Mouse (Mus musculus) limb, embryonic 10.5 days (tissue): ENCODE results near the gene Slc30a4. TPM values are rescaled to one million over a fixed set of nuclear protein-coding genes. Genes with fewer than 3 reads are reported as not detected.
A peak's percentile ranks its signal among the peaks of the same experiment; 100 is the strongest.

ENCODE experiments used
- DNase-seq: peaks from one replicate; pipeline ENCODE4 v3.0.0-alpha.2; 2017; ENCODE audit warnings: low spot score
- H3K27ac ChIP-seq: fragments of 300-500 bp; sonication (generic); 2 replicates; pipeline ENCODE4 v1.5.1; 2016; ENCODE audit warnings: mild to moderate bottlenecking
- H3K27me3 ChIP-seq: fragments of 300-500 bp; sonication (generic); 2 replicates; pipeline ENCODE4 v1.6.1; 2016; ENCODE audit warnings: low read depth, mild to moderate bottlenecking; ENCODE audit not compliant: poor library complexity, severe bottlenecking
- H3K36me3 ChIP-seq: fragments of 300-500 bp; sonication (generic); 2 replicates; pipeline ENCODE4 v1.6.1; 2016; ENCODE audit warnings: mild to moderate bottlenecking, moderate library complexity
- H3K4me1 ChIP-seq: fragments of 300-500 bp; sonication (generic); 2 replicates; pipeline ENCODE4 v1.6.1; 2016
- H3K4me3 ChIP-seq: fragments of 300-500 bp; sonication (generic); 2 replicates; pipeline ENCODE4 v1.5.1; 2016; ENCODE audit warnings: mild to moderate bottlenecking, moderate library complexity
- H3K9me3 ChIP-seq: fragments of 300-500 bp; sonication (generic); replicated peaks from 2 replicates; pipeline ENCODE4 v1.6.1; 2016; ENCODE audit warnings: mild to moderate bottlenecking
- WGBS: fragments of 180-500 bp; shearing (Covaris S2); methylation state at CpG from one replicate; pipeline ENCODE4 v1.1.7; 2016; 5-methylcytosine and 5-hydroxymethylcytosine counted together
- polyA plus RNA-seq: library from polyadenylated mRNA; unstranded; fragments of >200 nt; fragmentation: Nextera tagmentation; extraction: Ambion mirVana; gene quantifications from 2 replicates; pipeline ENCODE4 v1.2.1, GENCODE M21; 2016

Slc30a4 gene
- polyA plus RNA-seq, 1 experiment from 2014 or later = 4.9 TPM

DNA sequence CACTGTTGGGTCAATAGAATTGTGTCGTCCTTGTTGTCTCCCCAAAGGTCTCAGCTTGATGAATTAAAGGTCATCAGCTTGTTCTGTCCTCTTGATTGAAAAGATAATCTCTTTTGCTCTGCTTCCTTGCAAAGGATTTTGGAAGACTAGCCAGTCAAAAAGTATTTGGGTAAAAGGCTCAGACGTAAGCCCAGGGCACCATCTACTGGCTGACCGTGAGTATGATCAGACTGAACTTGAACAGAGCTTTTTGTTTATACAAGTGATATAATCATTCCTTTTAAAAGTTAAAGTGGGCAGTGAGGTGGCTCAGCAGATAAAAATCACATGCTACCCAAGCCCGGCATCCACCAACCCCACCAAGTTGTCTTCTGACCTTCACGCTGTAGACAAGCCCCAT is 34.6 kb downstream of the Slc30a4 start:
- no peaks in the 10 kb centered on the region for H3K27me3 ChIP-seq
- H3K36me3 ChIP-seq = no peaks in the 10 kb centered on the region
- WGBS = 68% methylated on average over 5 of the region's 5 CpGs
- no peak overlapping the region for H3K27ac ChIP-seq
- DNase-seq = no peak
- no peak overlapping the region for H3K4me3 ChIP-seq
- no peaks in the 10 kb centered on the region for H3K4me1 ChIP-seq
- no peaks in the 10 kb centered on the region for H3K9me3 ChIP-seq

DNA sequence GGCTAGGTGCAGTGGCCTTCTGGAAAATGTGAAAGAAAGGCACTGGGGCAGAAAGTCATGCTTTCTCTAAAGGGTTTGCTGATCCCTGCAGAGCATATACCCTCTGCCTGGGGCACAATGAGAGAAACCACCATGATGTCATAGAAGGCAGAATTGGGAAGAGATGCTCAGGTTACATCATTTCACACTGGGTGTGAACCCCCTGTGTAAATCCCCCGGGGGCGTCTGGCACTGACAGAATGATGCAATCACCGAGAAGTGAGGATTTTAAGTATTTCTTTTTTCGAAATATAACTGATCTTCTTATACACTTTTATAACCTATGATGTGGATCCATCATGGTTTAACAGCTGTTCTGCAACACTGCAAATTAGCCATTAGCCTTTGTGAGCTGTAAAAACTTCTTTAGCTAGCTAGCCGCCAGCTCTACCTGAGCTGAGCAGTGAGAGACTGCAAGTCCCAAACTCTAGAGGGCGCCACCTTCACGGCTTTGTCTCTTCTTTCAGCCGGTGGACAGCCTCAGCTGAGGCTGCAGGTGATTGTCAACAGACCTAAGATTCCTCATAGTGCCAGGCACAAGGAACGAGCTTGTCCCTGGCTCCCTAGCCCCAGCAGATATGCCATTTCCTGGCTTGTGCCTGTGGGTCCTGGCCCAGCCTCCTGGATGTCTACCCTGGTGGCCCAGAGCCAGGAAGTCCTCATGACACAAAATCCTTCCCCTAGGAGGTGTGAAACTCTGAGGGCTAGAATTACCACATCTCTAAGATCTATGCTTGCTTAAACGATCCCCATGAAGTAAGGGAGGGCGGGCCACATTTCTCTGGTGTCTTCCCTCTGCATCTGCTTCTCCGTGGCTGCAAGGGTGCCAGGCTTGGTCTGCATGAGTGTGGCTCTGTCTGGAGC is 36.2 kb downstream of the Slc30a4 start:
- no peaks in the 10 kb centered on the region for H3K4me1 ChIP-seq
- no peak overlapping the region for H3K4me3 ChIP-seq
- H3K36me3 ChIP-seq = no peaks in the 10 kb centered on the region
- H3K27me3 ChIP-seq = no peaks in the 10 kb centered on the region
- peak; percentile 63 for DNase-seq
- no peaks in the 10 kb centered on the region for H3K9me3 ChIP-seq
- H3K27ac ChIP-seq = no peak overlapping the region
- WGBS = 42% methylated on average over 12 of the region's 12 CpGs

DNA sequence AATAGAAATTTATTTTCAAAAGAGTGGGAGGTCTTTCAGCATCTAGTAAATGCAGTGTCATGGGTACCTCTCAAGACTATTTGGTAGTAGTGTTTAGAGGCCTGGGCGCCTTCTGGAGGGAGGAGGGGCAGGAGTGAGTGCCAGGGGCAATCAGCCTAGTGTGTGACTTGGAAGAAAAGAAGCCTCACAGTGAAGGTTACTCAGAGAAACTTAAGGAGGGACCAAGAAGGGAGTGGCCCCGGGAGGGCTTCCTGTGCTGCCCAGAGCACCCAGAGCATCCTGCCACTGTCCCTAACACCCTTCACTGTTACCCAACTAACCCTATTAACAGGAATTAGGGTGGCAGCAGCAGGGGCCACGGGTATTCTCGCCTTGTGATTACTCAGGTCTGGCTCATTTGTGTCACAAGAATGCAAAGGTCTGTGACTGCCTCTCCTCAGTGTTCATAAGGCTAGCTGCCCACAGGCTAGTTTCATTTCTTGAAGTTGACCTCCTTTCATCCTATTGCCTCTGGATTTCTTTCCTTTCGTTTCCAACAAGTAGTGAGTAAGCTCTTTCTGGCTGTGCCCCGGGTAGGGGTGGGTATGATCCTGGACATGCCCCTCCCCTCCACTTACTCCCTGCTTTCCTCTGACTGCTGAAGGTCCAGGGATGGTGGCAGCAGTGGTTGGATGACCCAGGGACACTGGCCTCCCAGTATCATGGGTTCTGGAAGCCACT is 37.0 kb downstream of the Slc30a4 start:
- Histone ChIP-seq H3K4me3 (no peak overlapping the region), H3K36me3 (no peaks in the 10 kb centered on the region), H3K27ac (no peak overlapping the region), H3K4me1 (no peaks in the 10 kb centered on the region), H3K9me3 (no peaks in the 10 kb centered on the region), H3K27me3 (no peaks in the 10 kb centered on the region)
- no peak for DNase-seq
- WGBS = 61% methylated on average over 6 of the region's 6 CpGs

DNA sequence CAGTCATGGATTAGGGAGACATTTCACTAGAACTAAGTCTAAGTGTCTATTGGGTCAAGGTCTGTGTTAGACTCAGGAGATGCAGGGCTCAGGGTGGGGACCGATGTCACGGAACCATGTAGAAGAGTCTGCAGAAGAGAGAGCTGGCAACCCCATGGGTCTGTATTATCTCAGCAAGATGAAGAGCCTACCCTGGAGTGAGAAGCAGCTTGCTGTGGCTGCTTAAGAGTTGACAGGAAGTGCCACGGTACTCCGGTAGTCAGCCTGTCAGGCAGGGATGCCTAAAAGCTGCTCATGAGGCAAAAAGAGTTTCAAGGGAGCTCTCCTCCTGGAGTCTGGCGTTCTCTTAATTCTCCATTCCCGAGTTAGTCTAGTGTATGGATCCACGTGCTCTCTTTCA is 42.6 kb downstream of the Slc30a4 start:
- Histone ChIP-seq H3K27me3 (no peaks in the 10 kb centered on the region), H3K4me3 (no peak overlapping the region), H3K4me1 (no peaks in the 10 kb centered on the region), H3K27ac (no peak overlapping the region), H3K36me3 (no peaks in the 10 kb centered on the region), H3K9me3 (no peaks in the 10 kb centered on the region)
- DNase-seq = no peak
- 90% methylated on average over 7 of the region's 7 CpGs for WGBS

DNA sequence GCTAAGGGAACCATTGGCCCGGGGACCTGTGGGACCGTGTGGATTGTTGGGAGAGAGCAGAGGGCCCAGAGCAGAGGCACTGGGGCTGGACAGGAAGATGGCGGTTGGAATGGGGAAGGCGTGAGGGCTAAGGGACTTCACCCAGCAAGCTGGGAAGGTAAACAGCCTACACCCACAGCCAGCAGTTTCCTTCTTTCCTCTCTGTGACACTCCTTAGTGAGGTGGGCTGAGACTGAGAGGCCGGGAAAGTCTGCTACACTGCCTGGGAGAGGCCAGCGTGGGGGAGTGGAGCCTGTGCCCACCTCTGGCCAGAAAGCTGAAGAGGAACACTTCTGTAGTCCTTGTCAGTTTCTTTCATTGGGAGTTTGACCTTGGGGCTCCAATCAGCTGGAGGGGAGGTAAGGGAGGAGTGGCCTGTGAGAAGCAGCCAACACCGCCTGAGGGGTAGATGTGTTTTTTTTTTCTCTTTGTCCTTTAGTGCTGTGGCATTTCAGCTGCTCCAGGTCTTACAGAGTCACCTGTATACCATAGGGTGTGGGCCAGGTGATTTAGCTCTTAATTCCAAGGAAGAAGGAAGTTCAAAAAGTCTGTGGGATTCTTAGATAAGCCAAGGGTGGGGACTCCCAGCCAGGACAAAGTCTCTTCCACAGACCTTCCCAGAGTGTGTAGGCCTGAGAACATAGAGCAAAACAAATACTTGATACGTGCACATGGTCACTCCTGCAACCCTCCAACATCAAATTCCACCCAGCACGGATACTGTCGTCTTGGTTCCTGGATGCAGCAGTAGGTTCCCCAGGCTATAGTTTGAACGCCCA is 44.5 kb downstream of the Slc30a4 start:
- WGBS = 91% methylated on average over 11 of the region's 11 CpGs
- Histone ChIP-seq H3K4me1 (no peaks in the 10 kb centered on the region), H3K27ac (no peak overlapping the region), H3K27me3 (no peaks in the 10 kb centered on the region), H3K36me3 (no peaks in the 10 kb centered on the region), H3K9me3 (no peaks in the 10 kb centered on the region), H3K4me3 (no peak overlapping the region)
- DNase-seq = no peak

DNA sequence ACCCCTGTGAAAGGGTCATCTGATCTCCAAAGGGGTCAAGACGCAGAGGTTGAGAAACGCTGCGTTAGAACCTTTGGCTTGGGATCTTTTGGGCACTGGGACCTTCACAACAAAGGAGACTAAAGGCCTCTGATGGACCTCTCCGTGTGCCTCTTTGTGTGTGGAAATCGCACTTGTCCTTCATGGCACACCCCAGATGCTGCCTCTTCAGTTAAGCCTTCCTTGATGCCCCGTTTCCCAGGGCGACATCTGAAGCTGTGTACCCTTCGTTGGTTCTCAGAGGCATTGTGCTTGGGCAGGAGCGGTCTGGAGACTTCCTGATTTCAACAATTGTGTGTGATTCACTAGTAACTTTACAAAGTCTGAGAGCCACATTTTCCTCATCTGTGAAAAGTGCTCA is 45.7 kb downstream of the Slc30a4 start:
- Histone ChIP-seq H3K36me3 (no peaks in the 10 kb centered on the region), H3K27me3 (no peaks in the 10 kb centered on the region), H3K27ac (no peak overlapping the region), H3K4me3 (no peak overlapping the region), H3K4me1 (peaks cover 3% of the 10 kb centered on the region; the same call in 1 of the 2 replicates), H3K9me3 (no peaks in the 10 kb centered on the region)
- DNase-seq = no peak
- WGBS = 88% methylated on average over 9 of the region's 9 CpGs

DNA sequence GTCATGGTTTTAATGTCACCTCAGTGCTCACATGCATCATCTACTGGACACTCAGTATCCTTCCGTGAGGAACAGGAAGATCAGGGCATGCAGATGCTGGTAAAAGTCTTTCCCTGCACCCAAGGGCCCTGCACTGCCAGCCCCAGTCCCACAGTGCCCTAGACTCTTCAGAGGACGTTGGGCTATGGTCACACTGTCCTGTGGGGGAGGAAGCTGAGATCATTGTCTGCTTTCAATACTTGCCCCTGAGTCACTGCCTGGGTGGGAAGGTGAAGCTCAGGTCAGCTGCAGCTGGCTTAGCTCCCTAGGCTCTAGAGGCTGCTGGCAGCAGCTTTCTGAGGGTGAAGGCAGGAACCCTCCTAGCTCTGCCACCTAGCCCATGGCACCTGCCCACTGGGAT is 46.4 kb downstream of the Slc30a4 start:
- Histone ChIP-seq H3K4me3 (no peak overlapping the region), H3K27ac (no peak overlapping the region), H3K9me3 (no peaks in the 10 kb centered on the region), H3K4me1 (peaks cover 3% of the 10 kb centered on the region; the same call in 1 of the 2 replicates), H3K27me3 (no peaks in the 10 kb centered on the region), H3K36me3 (no peaks in the 10 kb centered on the region)
- WGBS = 66% methylated on average over 2 of the region's 2 CpGs
- no peak for DNase-seq

DNA sequence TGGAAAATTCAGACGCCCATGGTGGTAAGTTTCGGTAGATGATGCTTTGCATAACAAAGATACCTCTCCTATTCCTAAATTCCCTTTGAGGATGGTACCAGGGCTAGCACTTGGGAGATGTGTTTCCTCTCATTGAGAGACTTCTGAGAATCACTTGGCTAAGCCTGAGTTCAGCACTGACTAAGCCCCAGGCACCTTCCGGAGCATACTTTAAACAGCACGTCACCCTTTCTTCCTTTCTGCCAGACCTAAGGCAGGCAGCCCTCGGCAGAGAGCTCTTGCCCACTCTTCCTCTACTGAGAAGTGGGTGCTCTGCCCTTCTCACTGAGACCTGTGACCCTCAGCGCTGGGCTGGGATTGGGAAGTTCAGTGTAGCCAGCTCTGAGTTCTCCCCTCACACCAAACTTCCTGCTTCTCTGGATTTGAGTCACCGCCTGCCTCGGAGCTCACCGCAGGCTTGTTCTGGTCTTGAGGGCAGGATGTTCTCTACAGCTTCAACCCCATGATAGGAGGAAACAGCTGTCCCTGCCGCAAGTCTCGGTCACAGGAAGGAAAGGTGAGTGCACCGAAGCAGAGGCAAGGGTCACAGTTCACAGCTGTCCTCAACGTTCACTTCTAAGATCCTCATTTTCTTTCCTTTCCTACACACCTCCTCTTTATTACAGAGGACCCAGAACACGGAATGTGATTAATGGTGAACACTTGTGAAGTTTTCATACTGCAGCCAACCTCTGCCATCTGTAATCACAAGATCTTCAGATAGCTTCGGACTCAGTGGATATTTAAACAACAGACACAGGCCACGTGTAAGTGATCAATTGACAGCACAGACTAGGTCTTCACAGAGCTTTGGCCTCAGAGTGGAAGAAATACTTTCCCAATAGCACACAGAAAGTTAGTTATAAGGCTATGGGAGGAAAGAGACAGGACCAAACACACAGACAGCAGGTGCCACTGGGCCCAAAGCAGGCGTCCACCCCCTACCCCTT is 50.1 kb downstream of the Slc30a4 start:
- Histone ChIP-seq H3K4me1 (peaks cover 3% of the 10 kb centered on the region; the same call in 1 of the 2 replicates), H3K27me3 (no peaks in the 10 kb centered on the region), H3K9me3 (no peaks in the 10 kb centered on the region), H3K4me3 (no peak overlapping the region), H3K36me3 (no peaks in the 10 kb centered on the region), H3K27ac (no peak overlapping the region)
- 66% methylated on average over 17 of the region's 17 CpGs for WGBS
- DNase-seq = no peak

DNA sequence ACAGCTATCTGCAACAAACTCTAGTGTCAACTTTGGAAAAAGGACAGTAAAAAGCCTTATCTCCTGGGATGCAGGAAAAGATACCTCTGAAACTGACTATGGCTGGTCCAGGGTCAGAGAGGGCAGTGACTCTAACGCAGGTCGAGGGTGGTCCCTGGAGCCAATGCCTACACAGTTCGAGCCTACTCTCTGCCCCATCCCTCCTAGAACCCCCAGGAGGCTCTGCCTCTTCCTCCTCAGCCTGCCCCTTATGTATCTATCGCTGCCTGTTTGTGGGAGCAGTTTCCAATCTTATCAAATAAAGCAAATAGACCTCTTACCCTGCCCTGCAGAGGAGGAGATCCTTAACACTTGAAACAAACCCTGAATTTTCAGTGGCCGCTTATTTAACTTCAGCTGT is 63.8 kb downstream of the Slc30a4 start:
- H3K36me3 ChIP-seq = peaks cover 8% of the 10 kb centered on the region
- H3K4me3 ChIP-seq = no peak overlapping the region
- peaks cover 4% of the 10 kb centered on the region; the same call in 1 of the 2 replicates for H3K4me1 ChIP-seq
- no peak for DNase-seq
- H3K9me3 ChIP-seq = no peaks in the 10 kb centered on the region
- WGBS = 58% methylated on average over 5 of the region's 5 CpGs
- H3K27me3 ChIP-seq = peaks cover 18% of the 10 kb centered on the region; the same call in 1 of the 2 replicates
- no peak overlapping the region for H3K27ac ChIP-seq

DNA sequence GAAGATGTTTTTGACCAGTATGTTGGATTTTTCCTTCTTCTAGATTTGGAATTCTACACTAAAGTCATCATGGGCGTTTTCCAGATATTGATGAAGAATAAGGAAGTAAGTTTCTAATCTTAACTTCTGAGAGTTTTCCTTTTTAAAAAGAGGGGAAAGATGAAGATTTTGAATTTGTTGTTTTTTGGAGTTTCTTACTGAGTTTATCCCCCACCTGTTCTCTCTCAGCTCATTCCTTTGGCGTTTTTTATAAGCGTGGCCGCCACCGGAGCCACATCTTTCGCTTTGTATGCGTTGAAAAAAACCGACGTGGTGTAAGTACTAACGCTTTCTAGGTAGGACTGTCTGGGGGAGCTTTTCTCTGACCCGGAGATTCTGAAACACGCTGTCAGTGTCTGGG is 64.4 kb downstream of the Slc30a4 start:
- H3K27ac ChIP-seq = no peak overlapping the region
- H3K4me1 ChIP-seq = peaks cover 4% of the 10 kb centered on the region; the same call in 1 of the 2 replicates
- peaks cover 18% of the 10 kb centered on the region; the same call in 1 of the 2 replicates for H3K27me3 ChIP-seq
- H3K4me3 ChIP-seq = peak overlapping the region; percentile 49
- no peaks in the 10 kb centered on the region for H3K9me3 ChIP-seq
- DNase-seq = no peak
- peaks cover 14% of the 10 kb centered on the region for H3K36me3 ChIP-seq
- WGBS = 39% methylated on average over 12 of the region's 12 CpGs

DNA sequence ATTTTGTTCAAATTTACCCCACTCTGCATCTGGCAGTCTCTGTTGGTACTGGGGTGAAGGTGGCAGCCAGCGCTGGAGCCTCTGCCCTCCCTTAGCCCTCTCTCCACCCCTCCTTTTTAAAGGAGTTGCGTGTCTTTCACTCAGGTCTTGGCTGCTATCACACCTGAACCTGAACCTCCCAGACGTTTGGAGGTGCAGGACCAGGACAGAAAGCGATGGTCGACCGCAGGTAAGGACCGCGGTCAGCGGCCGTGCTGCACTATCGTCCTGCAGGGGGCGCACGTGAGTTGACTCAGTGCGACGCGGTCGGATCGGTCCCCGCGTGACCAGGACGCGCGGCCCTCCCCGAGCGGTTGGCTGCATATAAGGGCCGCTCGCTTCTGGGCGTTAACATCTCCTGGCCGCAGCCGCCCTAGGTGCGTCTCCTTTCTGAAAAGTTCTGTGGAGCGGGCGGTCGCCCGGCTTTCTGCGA is 64.9 kb downstream of the Slc30a4 start:
- no peak overlapping the region for H3K27ac ChIP-seq
- WGBS = 2% methylated on average over 36 of the region's 36 CpGs

More for the DNA sequence above, 64.9 kb downstream of the Slc30a4 start:
- Histone ChIP-seq H3K27me3 (peaks cover 18% of the 10 kb centered on the region; the same call in 1 of the 2 replicates), H3K36me3 (peaks cover 19% of the 10 kb centered on the region), H3K4me3 (peak overlapping the region; percentile 49), H3K4me1 (peaks cover 4% of the 10 kb centered on the region; the same call in 1 of the 2 replicates), H3K9me3 (no peaks in the 10 kb centered on the region)
- DNase-seq = peak; percentile 85
